Mouse (Mus musculus) lung, adult 2 months (tissue): ENCODE measurements around the gene Apbb1ip.

ENCODE experiments used
- CTCF ChIP-seq: fragments of 200-500 bp; IDR thresholded peaks from 2 replicates; pipeline ENCODE4 v1.5.1; 2011; ENCODE audit warnings: mild to moderate bottlenecking, low read length, control low read depth; ENCODE audit not compliant: insufficient read depth
- POLR2A ChIP-seq: fragments of 200-500 bp; IDR thresholded peaks from 2 replicates; pipeline ENCODE4 v1.6.1; 2011; ENCODE audit warnings: low read depth, mild to moderate bottlenecking, control low read depth, low read length, borderline replicate concordance; ENCODE audit errors: extremely low read depth

DNA sequence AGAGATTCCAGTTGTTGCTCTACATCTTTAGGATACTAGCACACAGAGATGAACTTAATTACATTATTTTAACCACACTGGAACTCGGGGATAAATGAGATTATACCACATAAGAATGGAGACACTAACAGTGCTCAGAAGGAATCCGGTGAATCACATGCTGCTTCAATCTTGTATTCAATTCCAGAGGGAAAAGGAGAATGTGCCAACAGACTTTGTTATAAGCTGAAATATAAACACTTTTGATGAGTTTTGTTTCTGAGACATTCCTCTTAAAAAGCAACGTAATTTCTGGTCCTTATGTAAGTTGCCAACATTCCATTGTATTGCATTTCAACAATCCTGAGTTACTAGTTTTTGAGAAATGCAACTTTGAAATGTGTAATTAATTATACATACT, 1.8 kb downstream of the Apbb1ip start:
- TF ChIP-seq CTCF (no peak), POLR2A (no peak)
